Mouse (Mus musculus): ENCODE data around the gene Rgs7.

DNA sequence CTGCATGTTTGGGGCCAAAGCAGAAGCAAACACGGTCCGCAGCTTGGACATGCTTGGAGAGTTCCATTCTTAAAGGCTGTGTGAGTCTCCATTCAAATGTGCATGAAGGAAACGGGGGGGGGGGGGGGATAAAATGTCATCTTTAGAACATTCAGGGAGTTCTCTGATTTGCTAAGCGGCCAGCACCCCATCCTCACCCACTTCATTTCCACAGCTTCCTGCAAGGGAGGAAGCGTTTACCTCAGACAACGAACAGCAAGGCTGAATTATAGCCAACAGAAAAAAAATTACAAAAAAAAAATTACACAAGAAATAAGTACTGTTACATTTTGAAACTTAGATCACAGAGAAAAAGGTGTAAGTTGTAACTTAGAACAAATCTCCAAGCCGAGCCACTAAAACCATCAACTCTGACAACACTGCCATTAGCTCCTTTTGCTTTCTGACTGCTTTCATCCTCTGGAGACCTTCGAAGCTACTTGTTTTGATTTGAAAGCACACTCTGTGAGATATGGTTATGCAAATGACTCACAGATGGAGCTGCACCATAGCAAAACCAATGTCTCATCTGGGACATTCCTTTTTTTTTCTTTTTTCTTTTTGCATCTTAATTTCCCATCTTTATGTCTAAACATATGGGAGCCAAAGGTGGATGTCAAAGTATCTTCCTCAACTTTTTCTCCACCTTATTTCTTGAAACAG is 23.1 kb downstream of the Rgs7 start:
- TF ChIP-seq POLR2A (IDR thresholded peaks at IDR 0.05; ENCODE audit: extremely low read depth, insufficient read depth, low read length): no peak
- no peak for TF ChIP-seq CTCF (IDR thresholded peaks at IDR 0.05; ENCODE audit: extremely low read depth, insufficient read depth, low read length)

Data from cortical plate, adult 2 months (tissue).